Mouse (Mus musculus): Measurements from ENCODE around the gene Tbc1d10b.
"Not testable (repeated sequence)": the region's sequence is repeated elsewhere in the genome, so short reads cannot be mapped to it uniquely, and the experiment has no call there.

Tbc1d10b gene

DNA sequence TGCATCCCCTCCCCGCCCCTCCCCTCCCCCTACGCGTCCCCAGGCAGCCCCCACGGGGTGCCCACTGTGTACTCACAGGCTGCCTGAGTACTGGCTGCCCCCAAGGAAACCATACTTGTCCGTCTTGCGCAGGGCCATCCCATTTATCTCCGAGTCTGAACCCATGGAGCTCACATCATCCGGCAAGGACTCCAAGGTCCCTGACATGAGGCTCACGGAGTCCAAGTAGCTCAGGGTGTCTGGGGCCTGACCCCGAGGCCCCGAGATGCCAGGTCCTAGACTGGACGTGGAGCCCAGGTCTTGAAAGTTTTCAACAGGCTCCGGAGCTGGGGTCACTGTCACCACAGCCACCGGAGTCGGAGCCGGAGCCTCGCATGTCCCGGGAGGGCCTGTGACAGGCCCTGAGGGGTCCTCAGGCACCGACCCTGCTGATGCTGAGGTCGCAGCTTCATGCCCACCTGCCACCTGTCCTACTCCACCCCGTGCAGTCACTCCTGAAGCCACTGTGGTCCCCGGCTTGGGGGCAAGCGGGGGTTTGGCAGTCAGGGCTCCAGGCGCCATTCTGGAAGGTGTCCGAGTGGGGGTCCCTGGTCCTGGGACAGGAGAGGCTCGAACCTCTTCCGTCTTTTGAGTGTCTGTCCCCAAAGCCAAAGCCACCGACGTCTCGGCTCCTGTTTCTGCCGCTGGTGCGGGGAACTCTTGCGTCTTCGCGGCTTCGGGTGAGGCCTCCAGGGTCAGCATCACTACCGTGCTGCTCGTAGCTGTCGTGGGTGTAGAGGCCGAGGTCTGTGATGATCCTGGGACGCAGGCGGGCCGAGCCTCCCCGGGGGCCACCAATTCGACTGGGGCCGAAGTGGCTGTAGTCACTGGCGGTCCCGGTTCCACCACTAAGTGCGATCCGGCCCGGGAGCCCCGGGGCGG lies 634 bp downstream of the Tbc1d10b start:
- DNase-seq (ENCODE audit: low read depth, low spot score), result no peak

DNA sequence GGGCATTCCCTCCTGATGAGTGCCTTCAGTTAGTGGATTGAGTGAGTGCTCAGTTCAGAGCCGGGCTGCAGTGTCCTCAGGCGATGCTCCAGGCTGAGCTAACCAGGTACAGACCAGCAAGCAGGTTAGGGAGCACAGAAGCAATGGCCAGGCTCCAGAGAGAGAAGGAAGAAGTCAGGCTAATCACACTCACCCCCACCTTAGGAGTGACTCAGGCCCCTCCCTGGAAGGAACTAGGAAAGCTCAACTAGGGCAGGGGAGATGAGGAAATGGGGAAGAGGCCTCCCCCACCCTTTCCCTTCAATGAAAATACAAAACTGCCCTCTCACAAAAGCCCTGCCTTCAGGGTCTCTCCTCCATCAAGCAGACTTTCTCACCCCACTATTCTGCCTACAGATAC lies 1.7 kb downstream of the Tbc1d10b start:
- DNase-seq (ENCODE audit: low read depth, low spot score), result no peak

DNA sequence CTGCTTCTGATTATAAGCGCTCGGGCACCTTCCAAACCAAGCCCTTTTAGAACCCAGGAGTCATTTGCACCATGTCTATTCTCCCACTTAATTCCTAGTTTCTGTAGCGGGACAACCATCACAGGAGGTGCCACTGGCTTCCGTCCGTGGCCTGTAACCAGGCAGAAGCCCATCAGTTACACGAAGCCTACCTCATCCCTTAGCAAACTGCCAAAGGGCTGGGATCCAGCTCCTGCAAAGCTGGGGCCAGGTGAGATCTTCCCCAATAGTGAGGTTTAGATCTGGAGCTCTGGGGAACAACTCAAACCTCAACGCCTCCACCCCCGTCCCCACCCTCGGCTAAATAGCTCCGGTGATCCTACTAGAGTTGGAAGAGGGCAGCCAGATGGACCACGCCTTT lies 11.8 kb downstream of the Tbc1d10b start:
- no peak for DNase-seq (ENCODE audit: low read depth, low spot score)

- peak; percentile 95 for DNase-seq (ENCODE audit: low read depth, low spot score)
Measured at GRCm38 (mm10) chr7:127195544-127196295, 12.5 kb downstream of the Tbc1d10b start, which contains the start of gene Cd2bp2. Cd2bp2 (minus strand) TSS chr7:127196050.

DNA sequence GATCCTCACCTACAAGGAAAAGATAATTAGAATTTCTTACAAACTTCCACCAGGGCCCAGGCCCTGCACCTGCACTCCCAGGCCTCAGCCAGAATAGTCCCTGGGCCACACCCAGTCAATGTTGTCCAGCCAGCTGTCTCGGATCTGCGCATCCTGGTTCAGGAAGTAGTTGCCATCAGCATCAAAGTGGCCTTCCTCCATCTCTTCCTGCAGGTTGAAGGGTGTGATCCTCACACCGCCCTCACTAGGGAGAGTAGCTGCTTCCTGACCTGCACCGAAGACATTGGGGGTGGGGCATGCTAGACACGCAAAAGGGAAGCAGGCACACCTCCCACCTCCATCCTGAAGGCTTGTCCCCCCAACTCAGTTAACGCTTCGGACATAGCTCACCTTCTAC lies 13.6 kb downstream of the Tbc1d10b start:
- no peak for DNase-seq (ENCODE audit: low read depth, low spot score)

DNA sequence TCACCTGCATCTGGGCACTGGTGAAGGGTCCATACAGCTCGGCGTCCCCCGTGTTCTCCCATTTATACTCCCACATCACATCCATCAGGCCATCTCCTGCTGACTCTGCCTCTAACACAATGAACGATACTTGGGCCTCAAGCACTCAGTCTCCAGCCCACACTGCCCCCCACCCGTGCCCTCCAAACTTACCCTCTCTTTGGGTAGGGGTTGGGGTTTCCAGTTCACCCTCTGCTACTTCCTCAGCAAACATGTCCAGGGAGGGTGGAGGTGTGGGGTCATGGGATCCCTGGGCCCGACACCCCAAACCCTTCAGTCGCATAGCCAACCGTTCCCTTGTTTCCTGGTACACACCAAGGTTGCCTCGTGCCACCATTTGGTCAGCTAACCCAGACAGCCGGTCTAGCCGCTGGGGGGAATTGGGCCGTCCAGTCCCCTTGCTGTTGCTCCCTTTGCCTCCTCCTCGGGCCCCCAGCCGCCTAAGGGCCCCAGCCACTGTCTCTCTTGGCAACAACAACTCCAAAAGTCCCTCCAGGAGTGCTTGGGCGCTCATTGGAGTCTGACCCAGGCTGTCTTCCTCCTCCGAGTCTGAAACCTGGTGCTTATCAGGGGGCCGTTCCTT lies 14.1 kb downstream of the Tbc1d10b start:
- no peak for DNase-seq (ENCODE audit: low read depth, low spot score)

DNA sequence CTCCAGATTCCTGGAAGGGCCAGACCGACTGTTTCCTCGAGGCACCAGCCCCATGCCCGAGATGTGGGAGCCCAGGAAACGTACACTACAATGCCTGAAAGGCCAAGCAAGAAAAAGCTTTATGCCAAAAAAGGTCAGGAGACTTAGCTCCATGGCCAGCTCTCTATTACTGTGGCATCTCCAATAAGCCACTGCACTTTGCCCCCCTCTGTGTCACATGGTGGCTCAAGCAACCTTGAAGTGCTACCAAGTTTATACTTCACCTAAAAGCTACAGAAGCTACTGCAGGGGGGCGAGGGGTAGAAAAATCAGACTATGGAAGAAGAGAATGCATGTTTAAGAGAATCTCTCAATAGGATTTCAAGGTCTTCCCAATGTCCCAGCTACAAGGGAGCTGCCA lies 15.3 kb downstream of the Tbc1d10b start:
- DNase-seq (ENCODE audit: low read depth, low spot score), result no peak

DNA sequence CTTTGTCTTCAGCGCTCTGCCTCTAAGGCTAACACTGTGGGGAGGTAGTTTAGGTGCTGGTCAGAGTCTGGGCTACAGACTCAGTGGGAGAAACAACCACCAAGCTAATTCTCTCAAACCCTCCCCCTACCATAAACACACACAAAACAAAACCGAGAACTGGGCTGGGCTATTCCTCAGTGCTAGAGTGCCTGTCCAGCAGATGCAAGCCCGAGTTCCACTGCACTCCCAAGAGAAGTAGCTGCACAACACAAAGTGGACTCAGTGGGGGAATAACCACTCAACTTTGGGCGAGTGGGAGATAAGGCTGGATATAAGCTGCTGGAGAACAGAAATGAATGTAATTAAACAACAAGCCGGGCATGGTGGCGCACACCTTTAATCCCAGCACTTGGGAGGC lies 17.6 kb downstream of the Tbc1d10b start:
- no peak for DNase-seq (ENCODE audit: low read depth, low spot score)

- DNase-seq (ENCODE audit: low read depth, low spot score), result no peak
Measured at GRCm38 (mm10) chr7:127188305-127189276, 19.7 kb downstream of the Tbc1d10b start.

GRCm38 (mm10) chr7:127187351-127187750 lies 20.9 kb downstream of the Tbc1d10b start:
- DNase-seq (ENCODE audit: low read depth, low spot score), result no peak

DNA sequence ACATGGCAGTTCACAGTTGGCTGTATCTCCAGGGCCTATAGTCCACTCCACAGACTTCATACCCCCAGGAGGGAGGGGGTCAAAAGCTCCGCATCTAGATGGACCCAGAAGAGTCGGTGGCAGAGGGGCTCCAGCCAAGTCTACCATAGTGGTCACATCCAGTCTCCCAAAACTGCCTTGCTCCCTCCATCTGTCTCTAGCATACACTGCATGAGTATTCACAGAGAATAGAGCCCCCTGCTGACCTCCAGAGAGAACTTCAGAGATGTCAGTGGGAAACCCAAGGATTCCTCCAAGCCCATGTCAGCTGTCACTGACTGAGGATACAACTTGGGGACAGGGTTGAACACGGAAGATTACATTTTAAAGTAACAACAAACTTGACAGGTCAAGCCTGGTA lies 22.7 kb downstream of the Tbc1d10b start:
- DNase-seq (ENCODE audit: low read depth, low spot score), result no peak

DNA sequence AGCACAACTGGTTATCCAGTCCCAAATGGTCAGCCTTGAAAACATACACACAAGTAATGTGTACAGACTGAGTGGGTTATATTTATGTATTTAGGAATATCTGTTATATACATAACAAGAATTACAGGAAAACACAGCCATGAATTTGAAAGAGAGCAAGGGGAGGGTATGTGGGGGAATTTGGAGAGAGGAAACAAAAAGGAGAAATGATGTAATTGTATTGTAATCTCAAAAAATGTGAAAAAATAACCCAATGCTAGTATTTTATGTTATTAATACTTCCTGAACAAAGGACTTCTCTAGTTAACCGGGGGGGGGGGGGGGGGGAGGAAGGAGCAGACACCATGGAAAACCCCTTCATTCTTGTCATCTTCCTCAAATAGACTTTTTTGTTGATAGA lies 23.5 kb downstream of the Tbc1d10b start:
- DNase-seq (ENCODE audit: low read depth, low spot score), result no peak

DNA sequence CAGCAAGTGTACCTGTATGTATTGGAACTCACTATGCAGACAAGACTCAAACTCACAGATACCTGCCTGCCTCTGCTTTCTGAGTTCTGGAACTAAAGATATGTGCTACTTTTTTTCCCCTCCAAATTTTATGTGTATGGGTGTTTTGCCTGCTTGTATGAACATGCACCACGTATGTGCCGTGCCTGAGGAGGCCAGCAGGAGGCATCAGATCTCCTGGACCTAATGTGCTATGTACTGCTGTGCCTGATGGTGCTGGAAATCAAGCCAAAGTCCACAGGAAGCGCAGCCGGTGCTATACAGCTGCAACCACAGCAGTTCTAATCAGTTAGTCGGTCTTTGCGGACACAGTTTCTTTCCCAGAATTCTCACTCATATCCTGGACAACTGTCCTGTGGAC lies 24.4 kb downstream of the Tbc1d10b start:
- no peak for DNase-seq (ENCODE audit: low read depth, low spot score)

DNA sequence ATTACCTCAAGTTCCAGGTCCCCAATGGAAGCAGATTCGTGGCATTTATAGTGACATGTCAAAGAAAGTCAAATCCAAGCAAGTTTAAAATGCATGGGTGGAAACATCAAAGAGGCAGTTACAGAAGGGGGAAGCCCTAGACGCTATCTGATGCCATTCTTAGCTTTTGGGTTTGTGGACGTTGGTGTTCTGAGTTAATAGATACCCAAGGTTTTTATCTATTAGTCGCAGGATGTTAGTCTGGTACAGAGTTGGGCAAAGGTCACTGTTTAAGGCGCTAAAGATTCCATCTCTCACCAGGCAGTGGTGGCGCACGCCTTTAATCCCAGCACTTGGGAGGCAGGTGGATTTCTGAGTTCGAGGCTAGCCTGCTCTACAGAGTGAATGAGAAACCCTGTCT lies 24.9 kb downstream of the Tbc1d10b start:
- no peak for DNase-seq (ENCODE audit: low read depth, low spot score)

DNA sequence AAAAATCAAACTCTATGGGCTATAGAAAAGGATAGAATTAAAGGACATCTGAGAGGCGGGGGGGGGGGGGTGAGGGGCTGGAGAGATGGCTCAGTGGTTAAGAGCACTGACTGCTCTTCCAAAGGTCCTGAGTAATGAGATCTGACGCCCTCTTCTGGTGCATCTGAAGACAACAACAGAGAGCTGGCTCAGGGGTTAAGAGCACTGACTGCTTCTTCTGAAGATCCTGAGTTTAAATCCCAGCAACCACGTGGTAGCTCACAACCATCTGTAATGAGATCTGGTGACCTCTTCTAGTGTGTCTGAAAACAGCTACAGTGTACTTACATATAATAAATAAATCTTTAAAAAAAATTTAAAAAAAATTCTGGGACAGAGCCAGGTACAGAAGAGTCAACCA lies 26.5 kb downstream of the Tbc1d10b start:
- DNase-seq (ENCODE audit: low read depth, low spot score), result not testable (repeated sequence)

DNA sequence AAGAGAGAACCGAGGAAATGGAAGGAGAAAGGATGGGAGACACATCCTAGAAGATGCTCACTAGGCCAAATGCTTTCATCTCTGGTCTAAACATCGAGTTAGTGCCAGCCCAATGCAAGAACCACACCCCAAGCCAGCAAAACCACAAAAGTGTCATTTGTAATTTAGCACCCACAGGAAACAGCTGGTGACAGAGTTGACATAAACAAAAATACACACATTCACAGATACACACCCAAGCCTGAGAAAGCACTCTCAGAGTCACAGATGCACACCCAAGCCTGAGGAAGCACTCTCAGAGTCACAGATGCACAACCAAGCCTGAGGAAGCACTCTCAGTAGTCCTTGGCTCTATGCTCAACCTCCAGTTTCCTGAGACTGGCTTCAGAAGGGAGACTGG lies 27.5 kb downstream of the Tbc1d10b start:
- no peak for DNase-seq (ENCODE audit: low read depth, low spot score)

GRCm38 (mm10) chr7:127176937-127177336 lies 31.3 kb downstream of the Tbc1d10b start:
- DNase-seq (ENCODE audit: low read depth, low spot score), result no peak

GRCm38 (mm10) chr7:127166501-127166900 lies 41.8 kb downstream of the Tbc1d10b start:
- DNase-seq (ENCODE audit: low read depth, low spot score), result no peak

DNA sequence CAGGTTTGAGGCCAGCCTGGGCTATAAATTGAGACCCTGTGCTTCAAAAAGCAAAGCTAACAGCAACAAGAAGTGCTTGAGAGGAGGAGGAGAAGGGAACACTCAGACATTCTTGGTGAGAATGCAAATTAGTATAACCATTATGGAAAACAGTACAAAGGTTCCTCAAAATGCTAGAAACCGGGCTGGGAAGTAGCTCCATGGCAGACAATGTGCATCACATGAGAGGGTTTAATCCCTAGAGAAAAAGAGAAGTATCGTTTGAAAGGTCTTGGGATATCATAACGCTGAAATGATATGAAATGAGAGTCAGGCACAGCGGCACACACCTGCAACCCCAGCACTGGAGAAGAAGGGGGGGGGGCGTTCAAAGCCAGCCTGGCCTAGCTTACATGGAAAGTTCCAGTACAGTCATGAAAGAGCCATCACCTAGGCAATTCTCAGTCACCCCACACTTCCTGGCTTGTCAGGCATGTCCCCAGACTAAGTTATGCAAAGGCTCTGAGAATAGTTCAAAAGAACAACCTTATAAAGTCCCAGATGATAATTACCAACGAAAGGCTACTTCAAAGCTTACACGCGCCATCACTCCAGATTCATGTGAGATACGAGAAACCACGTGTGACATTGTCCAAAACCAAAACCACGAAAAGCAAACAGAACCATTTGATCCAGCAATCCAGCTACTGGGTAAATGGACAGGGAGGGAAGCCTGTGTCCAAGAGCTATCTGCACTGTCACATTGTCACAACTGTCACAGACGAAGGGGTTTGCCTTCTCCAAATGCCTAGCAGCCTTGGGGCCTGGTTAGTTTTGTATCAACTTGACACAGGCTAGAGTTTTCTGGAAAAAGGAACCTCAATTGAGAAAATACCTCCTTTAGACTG lies 42.4 kb downstream of the Tbc1d10b start:
- no peak for DNase-seq (ENCODE audit: low read depth, low spot score)

DNA sequence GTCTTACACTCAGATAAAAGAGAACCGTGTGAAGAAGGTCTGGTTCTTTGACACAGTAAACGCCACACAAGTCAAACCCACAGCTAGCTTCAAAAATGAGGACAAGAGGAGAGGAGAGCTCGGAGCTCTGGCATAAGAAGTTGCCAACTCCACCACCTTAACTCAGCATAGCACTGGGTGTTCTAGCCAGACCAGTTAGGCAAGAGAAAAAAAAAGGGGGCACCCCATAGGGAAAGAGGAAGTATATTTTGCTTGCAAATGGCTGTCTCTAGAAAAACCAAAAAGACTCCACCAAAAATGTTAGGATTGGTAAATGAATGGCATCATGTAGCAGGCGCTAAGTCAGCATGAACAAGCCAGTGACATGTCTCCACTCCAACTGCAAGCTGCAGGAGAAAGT lies 44.3 kb downstream of the Tbc1d10b start:
- no peak for DNase-seq (ENCODE audit: low read depth, low spot score)
